Mouse (Mus musculus): ENCODE data around the gene Tmed1. TPM values are rescaled to one million over a fixed set of nuclear protein-coding genes. Genes with fewer than 3 reads are reported as not detected.

Tmed1 gene
- total and polyA plus RNA-seq, 3 experiments: 40.9 to 48.1 (median 47.2) TPM

DNA sequence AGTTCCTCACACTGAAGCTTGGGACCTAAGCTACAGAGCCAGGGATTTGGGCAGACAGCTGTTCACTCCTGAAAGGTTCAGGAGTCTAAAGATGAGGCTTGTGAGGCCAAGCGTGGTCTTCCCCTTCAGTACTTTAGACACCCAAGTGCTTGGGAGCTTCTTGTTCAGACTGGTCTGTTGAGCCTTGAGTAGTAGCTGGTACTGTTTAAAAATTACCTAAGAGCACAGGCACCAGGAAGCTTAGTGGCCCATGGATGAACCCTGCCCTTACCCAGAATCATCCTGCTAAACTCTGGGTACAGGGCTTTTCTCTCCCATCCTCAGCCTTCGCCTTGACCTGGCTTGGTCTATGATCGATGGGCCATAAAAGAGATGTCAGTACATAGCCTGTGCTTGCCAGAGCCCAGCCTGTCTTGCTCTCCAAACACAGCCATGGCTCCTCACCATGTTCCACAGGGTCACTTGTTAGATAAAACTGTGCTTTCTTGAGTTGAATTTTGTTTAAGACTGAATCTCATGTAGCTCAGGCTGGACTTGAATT, 49.6 kb downstream of the Tmed1 start:
- peaks cover 31% of the 10 kb centered on the region for H3K4me1 ChIP-seq (ENCODE audit: control insufficient read depth, insufficient read depth, low read length)
- intact Hi-C loops (cut with DNase I): no loop called here
- no peak overlapping the region for H3K27ac ChIP-seq
- no peak overlapping the region for H3K9ac ChIP-seq (ENCODE audit: low read depth, low read length)
- no peak overlapping the region for H3K4me3 ChIP-seq
- WGBS: 93% methylated on average over 3 of the region's 3 CpGs
- no peak for TF ChIP-seq EP300 (IDR thresholded peaks at IDR 0.05; ENCODE audit: insufficient read depth, low read depth, low read length)
- TF ChIP-seq POLR2A (IDR thresholded peaks at IDR 0.05; ENCODE audit: insufficient read depth, low read depth, low read length): no peak
- no peak for TF ChIP-seq CTCF (IDR thresholded peaks at IDR 0.05)
- no peak for DNase-seq
- no peaks in the 10 kb centered on the region; the same call in 1 of the 2 replicates for H3K36me3 ChIP-seq (ENCODE audit: control insufficient read depth, insufficient read depth, low read length)
- H3K27me3 ChIP-seq (ENCODE audit: control insufficient read depth, insufficient read depth, low read length): no peaks in the 10 kb centered on the region
- peaks cover 2% of the 10 kb centered on the region for H3K79me2 ChIP-seq (replicated peaks; ENCODE audit: control insufficient read depth, insufficient read depth, low read length)

GRCm38 (mm10) chr9:21458821-21459220, 51.2 kb downstream of the Tmed1 start:
- Histone ChIP-seq H3K79me2 (replicated peaks; ENCODE audit: control insufficient read depth, insufficient read depth, low read length) (peaks cover 2% of the 10 kb centered on the region), H3K27ac (no peak overlapping the region), H3K4me3 (no peak overlapping the region), H3K27me3 (ENCODE audit: control insufficient read depth, insufficient read depth, low read length) (no peaks in the 10 kb centered on the region), H3K36me3 (ENCODE audit: control insufficient read depth, insufficient read depth, low read length) (no peaks in the 10 kb centered on the region; the same call in none of the 2 replicates), H3K4me1 (ENCODE audit: control insufficient read depth, insufficient read depth, low read length) (peaks cover 34% of the 10 kb centered on the region), H3K9ac (ENCODE audit: low read depth, low read length) (no peak overlapping the region)
- WGBS: 61% methylated on average over 3 of the region's 3 CpGs
- TF ChIP-seq POLR2A (IDR thresholded peaks at IDR 0.05; ENCODE audit: insufficient read depth, low read depth, low read length) (no peak), EP300 (IDR thresholded peaks at IDR 0.05; ENCODE audit: insufficient read depth, low read depth, low read length) (no peak), CTCF (IDR thresholded peaks at IDR 0.05) (no peak)
- no peak for DNase-seq
- intact Hi-C loops (cut with DNase I): no loop called here

Small RNA genes within 50 kb of the gene (microRNA-seq; reads per million reads assigned to microRNA genes)
- 0 reads per million in 2 experiments for gene Mir199a-1

Other genes with a start within 250 kb of the Tmed1 start
- gene Atg4d, start 245.0 kb downstream of the Tmed1 start, total RNA-seq (2021): 100 to 1,000 TPM in 1 of 2 experiments, 10 to 100 TPM in 1; 88.7 to 100 TPM
- 60.8 and 72.6 TPM in 2 replicates for gene Atg4d, start 245.0 kb downstream of the Tmed1 start, polyA plus RNA-seq (2012; rRNA removed)
- gene Kri1, start 222.3 kb downstream of the Tmed1 start, total RNA-seq (2021): 10 to 100 TPM; 16.3 to 16.8 TPM
- gene Kri1, start 222.3 kb downstream of the Tmed1 start, polyA plus RNA-seq (2012; rRNA removed): 10.5 and 12.8 TPM in 2 replicates
- 10 to 100 TPM; 11.3 to 15.0 TPM for gene Cdkn2d, start 218.8 kb downstream of the Tmed1 start, total RNA-seq (2021)
- gene Cdkn2d, start 218.8 kb downstream of the Tmed1 start, polyA plus RNA-seq (2012; rRNA removed): 25.0 and 32.9 TPM in 2 replicates
- gene Ap1m2, start 197.9 kb downstream of the Tmed1 start, total RNA-seq (2021): not detected
- gene Ap1m2, start 197.9 kb downstream of the Tmed1 start, polyA plus RNA-seq (2012; rRNA removed): 1.0 TPM in 1 of 2 replicates, not detected in the other
- 10 to 100 TPM; 77.0 to 89.5 TPM for gene Slc44a2, start 189.6 kb downstream of the Tmed1 start, total RNA-seq (2021)
- gene Slc44a2, start 189.6 kb downstream of the Tmed1 start, polyA plus RNA-seq (2012; rRNA removed): 86.8 and 148 TPM in 2 replicates
- 10 to 100 TPM; 27.7 to 29.0 TPM for gene Ilf3, start 142.4 kb downstream of the Tmed1 start, total RNA-seq (2021)
- gene Ilf3, start 142.4 kb downstream of the Tmed1 start, polyA plus RNA-seq (2012; rRNA removed): 22.6 and 29.0 TPM in 2 replicates
- 1 to 10 TPM; 8.3 to 8.5 TPM for gene Qtrt1, start 98.4 kb downstream of the Tmed1 start, total RNA-seq (2021)
- gene Qtrt1, start 98.4 kb downstream of the Tmed1 start, polyA plus RNA-seq (2012; rRNA removed): 19.2 and 20.8 TPM in 2 replicates
- 10 to 100 TPM; 63.9 to 64.8 TPM for gene Dnm2, start 85.3 kb downstream of the Tmed1 start, total RNA-seq (2021)
- 52.1 and 68.2 TPM in 2 replicates for gene Dnm2, start 85.3 kb downstream of the Tmed1 start, polyA plus RNA-seq (2012; rRNA removed)
- 1 to 10 TPM; 1.4 to 2.4 TPM for gene AB124611, start 15.9 kb upstream of the Tmed1 start, total RNA-seq (2021)
- 1.5 TPM in 2 replicates for gene AB124611, start 15.9 kb upstream of the Tmed1 start, polyA plus RNA-seq (2012; rRNA removed)
- gene Carm1, start 36.6 kb upstream of the Tmed1 start, total RNA-seq (2021): 10 to 100 TPM; 61.5 to 66.5 TPM
- gene Carm1, start 36.6 kb upstream of the Tmed1 start, polyA plus RNA-seq (2012; rRNA removed): 65.4 and 77.6 TPM in 2 replicates
- gene Timm29, start 82.5 kb upstream of the Tmed1 start, total RNA-seq (2021): 10 to 100 TPM; 55.2 to 63.8 TPM
- gene Timm29, start 82.5 kb upstream of the Tmed1 start, polyA plus RNA-seq (2012; rRNA removed): 35.2 and 58.6 TPM in 2 replicates
- 1 to 10 TPM; 6.4 to 8.0 TPM for gene Yipf2, start 82.6 kb upstream of the Tmed1 start, total RNA-seq (2021)
- gene Yipf2, start 82.6 kb upstream of the Tmed1 start, polyA plus RNA-seq (2012; rRNA removed): 11.2 and 12.5 TPM in 2 replicates
- gene Smarca4, start 105.9 kb upstream of the Tmed1 start, total RNA-seq (2021): 10 to 100 TPM; 43.5 to 47.0 TPM
- gene Smarca4, start 105.9 kb upstream of the Tmed1 start, polyA plus RNA-seq (2012; rRNA removed): 21.5 and 26.5 TPM in 2 replicates
- 1 to 10 TPM; 3.4 to 4.2 TPM for gene Ldlr, start 213.2 kb upstream of the Tmed1 start, total RNA-seq (2021)
- gene Ldlr, start 213.2 kb upstream of the Tmed1 start, polyA plus RNA-seq (2012; rRNA removed): 7.2 and 10.2 TPM in 2 replicates

All from heart, adult 2 months (tissue).